Mouse (Mus musculus) testis, adult 2 months (tissue): ENCODE data around the gene Arntl2.

Experiments
- CTCF ChIP-seq: fragments of 200-500 bp; IDR thresholded peaks from 2 replicates; pipeline ENCODE4 v1.5.1; 2012; ENCODE audit warnings: low read depth, mild to moderate bottlenecking, inconsistent platforms, low read length, moderate library complexity; ENCODE audit not compliant: control insufficient read depth, insufficient read depth, insufficient replicate concordance
- POLR2A ChIP-seq: fragments of 200-500 bp; IDR thresholded peaks from 2 replicates; pipeline ENCODE4 v1.6.1; 2012; ENCODE audit warnings: low read depth, mild to moderate bottlenecking, inconsistent platforms, low read length, moderate library complexity; ENCODE audit not compliant: control insufficient read depth

GRCm38 (mm10) chr6:146831320-146831719 is 35.5 kb downstream of the Arntl2 start:
- TF ChIP-seq POLR2A (no peak), CTCF (no peak)
